Mouse (Mus musculus) forebrain, embryonic 11.5 days (tissue): ENCODE measurements around the gene Ikzf2. TPM values are rescaled to one million over a fixed set of nuclear protein-coding genes. Genes with fewer than 3 reads are reported as not detected.

Experiments used
- ATAC-seq: fragments of 200-750 bp; cut with Nextera tagmentation; replicated peaks from 2 replicates; pipeline ENCODE4 v1.8.0; 2017; ENCODE audit warnings: moderate TSS enrichment; ENCODE audit not compliant: low FRiP score
- DNase-seq: peaks from one replicate; pipeline ENCODE4 v3.0.0-alpha.2; 2017; ENCODE audit warnings: low spot score
- H3K27ac ChIP-seq: fragments of 300-500 bp; sonication (generic); 2 replicates; pipeline ENCODE4 v1.5.1; 2014; ENCODE audit warnings: low read depth, low read length
- H3K27me3 ChIP-seq: fragments of 300-500 bp; sonication (generic); 2 replicates; pipeline ENCODE4 v1.6.1; 2014; ENCODE audit warnings: mild to moderate bottlenecking, low read length, mixed read lengths; ENCODE audit not compliant: control insufficient read depth, insufficient read depth
- H3K36me3 ChIP-seq: fragments of 300-500 bp; sonication (generic); 2 replicates; pipeline ENCODE4 v1.6.1; 2014; ENCODE audit warnings: mild to moderate bottlenecking, low read length, moderate library complexity, mixed read lengths; ENCODE audit not compliant: control insufficient read depth, insufficient read depth
- H3K4me1 ChIP-seq: fragments of 300-500 bp; sonication (generic); replicated peaks from 2 replicates; pipeline ENCODE4 v1.6.1; 2014; ENCODE audit warnings: low read length, mixed read lengths; ENCODE audit not compliant: control insufficient read depth, insufficient read depth
- H3K4me2 ChIP-seq: fragments of 300-500 bp; sonication (generic); 2 replicates; pipeline ENCODE4 v1.6.1; 2014; ENCODE audit warnings: low read depth, mild to moderate bottlenecking, low read length, moderate library complexity, mixed read lengths; ENCODE audit not compliant: severe bottlenecking
- H3K4me3 ChIP-seq: fragments of 300-500 bp; sonication (generic); 2 replicates; pipeline ENCODE4 v1.5.1; 2014; ENCODE audit warnings: low read depth, low read length
- H3K9ac ChIP-seq: fragments of 300-500 bp; sonication (generic); 2 replicates; pipeline ENCODE4 v1.6.1; 2014; ENCODE audit warnings: low read length
- H3K9me3 ChIP-seq: fragments of 300-500 bp; sonication (generic); 2 replicates; pipeline ENCODE4 v1.6.1; 2016; ENCODE audit warnings: low read length, mixed read lengths; ENCODE audit not compliant: control insufficient read depth
- WGBS: fragments of 180-500 bp; shearing (Covaris S2); extraction: QIAGEN DNeasy Blood & Tissue Kit; methylation state at CpG from one replicate; pipeline ENCODE4 v1.1.7; 2014; 5-methylcytosine and 5-hydroxymethylcytosine counted together
- polyA plus RNA-seq: library from polyadenylated mRNA; unstranded; fragments of >200 nt; fragmentation: Nextera tagmentation; extraction: Ambion mirVana; gene quantifications from 2 replicates; pipeline ENCODE4 v1.2.1, GENCODE M21; 2014

Gene Ikzf2
- polyA plus RNA-seq, 1 experiment from 2014 or later: 6.2 TPM

- no peaks in the 10 kb centered on the region for H3K9me3 ChIP-seq
- H3K4me1 ChIP-seq: no peaks in the 10 kb centered on the region
- ATAC-seq (no peak), DNase-seq (no peak)
- WGBS: 94% methylated on average over 7 of the region's 7 CpGs
- no peaks in the 10 kb centered on the region for H3K36me3 ChIP-seq
- H3K27me3 ChIP-seq: peaks cover 2% of the 10 kb centered on the region; the same call in 1 of the 2 replicates
- H3K4me2 ChIP-seq: no peak overlapping the region
- no peak overlapping the region for H3K9ac ChIP-seq
- H3K27ac ChIP-seq: no peak overlapping the region
- H3K4me3 ChIP-seq: no peak overlapping the region
Measured at GRCm38 (mm10) chr1:69506615-69507159, 180.4 kb downstream of the Ikzf2 start.

- no peaks in the 10 kb centered on the region for H3K9me3 ChIP-seq
- H3K36me3 ChIP-seq: no peaks in the 10 kb centered on the region
- peaks cover 2% of the 10 kb centered on the region; the same call in 1 of the 2 replicates for H3K27me3 ChIP-seq
- ATAC-seq (no peak), DNase-seq (no peak)
- no peak overlapping the region for H3K27ac ChIP-seq
- WGBS: 96% methylated on average over 6 of the region's 6 CpGs
- H3K4me1 ChIP-seq: no peaks in the 10 kb centered on the region
- H3K9ac ChIP-seq: no peak overlapping the region
- no peak overlapping the region for H3K4me3 ChIP-seq
- H3K4me2 ChIP-seq: no peak overlapping the region
Measured at GRCm38 (mm10) chr1:69506011-69506410, 181.0 kb downstream of the Ikzf2 start.

GRCm38 (mm10) chr1:69500388-69500787, 186.7 kb downstream of the Ikzf2 start:
- Histone ChIP-seq H3K9me3 (no peaks in the 10 kb centered on the region), H3K4me3 (no peak overlapping the region), H3K9ac (no peak overlapping the region), H3K36me3 (no peaks in the 10 kb centered on the region), H3K4me1 (no peaks in the 10 kb centered on the region), H3K27me3 (peaks cover 2% of the 10 kb centered on the region), H3K27ac (no peak overlapping the region), H3K4me2 (no peak overlapping the region)
- ATAC-seq (no peak), DNase-seq (no peak)
- 85% methylated on average over 3 of the region's 3 CpGs for WGBS

GRCm38 (mm10) chr1:69499652-69500051, 187.4 kb downstream of the Ikzf2 start:
- DNase-seq: no peak
- Histone ChIP-seq H3K4me3 (no peak overlapping the region), H3K27me3 (no peaks in the 10 kb centered on the region; the same call in none of the 2 replicates), H3K9me3 (no peaks in the 10 kb centered on the region), H3K4me2 (no peak overlapping the region), H3K36me3 (no peaks in the 10 kb centered on the region), H3K27ac (no peak overlapping the region), H3K4me1 (no peaks in the 10 kb centered on the region), H3K9ac (no peak overlapping the region)
- WGBS: 88% methylated on average over 5 of the region's 5 CpGs
- ATAC-seq: no peak

- Histone ChIP-seq H3K27me3 (no peaks in the 10 kb centered on the region; the same call in none of the 2 replicates), H3K4me3 (no peak overlapping the region), H3K36me3 (no peaks in the 10 kb centered on the region), H3K4me1 (no peaks in the 10 kb centered on the region), H3K27ac (no peak overlapping the region), H3K4me2 (no peak overlapping the region), H3K9ac (no peak overlapping the region), H3K9me3 (no peaks in the 10 kb centered on the region)
- ATAC-seq (peak; percentile 84), DNase-seq (peak; percentile 51)
- 21% methylated on average over 7 of the region's 7 CpGs for WGBS
Measured at GRCm38 (mm10) chr1:69498862-69499306, 188.2 kb downstream of the Ikzf2 start.

GRCm38 (mm10) chr1:69496055-69496454, 191.0 kb downstream of the Ikzf2 start:
- DNase-seq: no peak
- H3K27ac ChIP-seq: no peak overlapping the region
- no peaks in the 10 kb centered on the region for H3K4me1 ChIP-seq
- H3K36me3 ChIP-seq: no peaks in the 10 kb centered on the region
- no peak overlapping the region for H3K9ac ChIP-seq
- H3K9me3 ChIP-seq: no peaks in the 10 kb centered on the region
- no peak overlapping the region for H3K4me2 ChIP-seq
- H3K27me3 ChIP-seq: no peaks in the 10 kb centered on the region; the same call in none of the 2 replicates
- WGBS: 80% methylated on average over 4 of the region's 4 CpGs
- no peak overlapping the region for H3K4me3 ChIP-seq
- ATAC-seq: no peak

GRCm38 (mm10) chr1:69493309-69494047, 193.6 kb downstream of the Ikzf2 start:
- DNase-seq: no peak
- no peak for ATAC-seq
- H3K9me3 ChIP-seq: no peaks in the 10 kb centered on the region
- no peaks in the 10 kb centered on the region for H3K4me1 ChIP-seq
- no peaks in the 10 kb centered on the region; the same call in 1 of the 2 replicates for H3K27me3 ChIP-seq
- H3K4me2 ChIP-seq: no peak overlapping the region
- H3K9ac ChIP-seq: no peak overlapping the region
- H3K4me3 ChIP-seq: no peak overlapping the region
- no peaks in the 10 kb centered on the region for H3K36me3 ChIP-seq
- H3K27ac ChIP-seq: no peak overlapping the region
- WGBS: 88% methylated on average over 11 of the region's 11 CpGs

GRCm38 (mm10) chr1:69492013-69492412, 195.0 kb downstream of the Ikzf2 start:
- no peak for DNase-seq
- Histone ChIP-seq H3K27me3 (no peaks in the 10 kb centered on the region; the same call in 1 of the 2 replicates), H3K4me2 (no peak overlapping the region), H3K36me3 (no peaks in the 10 kb centered on the region), H3K27ac (no peak overlapping the region), H3K4me3 (no peak overlapping the region), H3K9me3 (no peaks in the 10 kb centered on the region), H3K9ac (no peak overlapping the region), H3K4me1 (no peaks in the 10 kb centered on the region)
- WGBS: 94% methylated on average over 4 of the region's 4 CpGs
- no peak for ATAC-seq
